Mouse (Mus musculus) A20 (cell line): ENCODE measurements around the gene Gm17455.

Experiments
- DNase-seq: peaks from one replicate; pipeline ENCODE4 v3.0.0-alpha.2; 2011; ENCODE audit warnings: low read depth, low spot score

The Gm17455 gene

GRCm38 (mm10) chr10:60373937-60374578, 25.5 kb upstream of the Gm17455 start:
- no peak for DNase-seq

GRCm38 (mm10) chr10:60376704-60377103, 22.8 kb upstream of the Gm17455 start:
- DNase-seq: no peak

GRCm38 (mm10) chr10:60379419-60379957, 20.0 kb upstream of the Gm17455 start:
- DNase-seq: no peak

GRCm38 (mm10) chr10:60380229-60380628, 19.3 kb upstream of the Gm17455 start:
- no peak for DNase-seq

GRCm38 (mm10) chr10:60381142-60381925, 18.2 kb upstream of the Gm17455 start:
- DNase-seq: no peak

GRCm38 (mm10) chr10:60388332-60388731, 11.2 kb upstream of the Gm17455 start:
- DNase-seq: peak; percentile 47

- DNase-seq: peak; percentile 78
Measured at GRCm38 (mm10) chr10:60389447-60389865, 10.1 kb upstream of the Gm17455 start.

- peak; percentile 63 for DNase-seq
Measured at GRCm38 (mm10) chr10:60390177-60390903, 9.2 kb upstream of the Gm17455 start.

- DNase-seq: no peak
Measured at GRCm38 (mm10) chr10:60390904-60391420, 8.6 kb upstream of the Gm17455 start.

GRCm38 (mm10) chr10:60391661-60392060, 7.9 kb upstream of the Gm17455 start:
- no peak for DNase-seq

- DNase-seq: no peak
Measured at GRCm38 (mm10) chr10:60394936-60395335, 4.6 kb upstream of the Gm17455 start.

- no peak for DNase-seq
Measured at GRCm38 (mm10) chr10:60395605-60396004, 3.9 kb upstream of the Gm17455 start.

GRCm38 (mm10) chr10:60398051-60398814, 1.3 kb upstream of the Gm17455 start:
- peak; percentile 78 for DNase-seq

GRCm38 (mm10) chr10:60400507-60401295, 1.2 kb downstream of the Gm17455 start:
- no peak for DNase-seq

- no peak for DNase-seq
Measured at GRCm38 (mm10) chr10:60405460-60406177, 6.1 kb downstream of the Gm17455 start.

- DNase-seq: peak; percentile 64
Measured at GRCm38 (mm10) chr10:60407831-60408230, 8.3 kb downstream of the Gm17455 start.

- DNase-seq: no peak
Measured at GRCm38 (mm10) chr10:60411794-60412193, 12.3 kb downstream of the Gm17455 start.

GRCm38 (mm10) chr10:60413756-60414155, 14.2 kb downstream of the Gm17455 start:
- DNase-seq: peak; percentile 71

- no peak for DNase-seq
Measured at GRCm38 (mm10) chr10:60417041-60417440, 17.5 kb downstream of the Gm17455 start.

GRCm38 (mm10) chr10:60418137-60418536, 18.6 kb downstream of the Gm17455 start:
- DNase-seq: peak; percentile 60
